Mouse (Mus musculus): Measurements from ENCODE around the gene Itpa.

Gene Itpa

DNA sequence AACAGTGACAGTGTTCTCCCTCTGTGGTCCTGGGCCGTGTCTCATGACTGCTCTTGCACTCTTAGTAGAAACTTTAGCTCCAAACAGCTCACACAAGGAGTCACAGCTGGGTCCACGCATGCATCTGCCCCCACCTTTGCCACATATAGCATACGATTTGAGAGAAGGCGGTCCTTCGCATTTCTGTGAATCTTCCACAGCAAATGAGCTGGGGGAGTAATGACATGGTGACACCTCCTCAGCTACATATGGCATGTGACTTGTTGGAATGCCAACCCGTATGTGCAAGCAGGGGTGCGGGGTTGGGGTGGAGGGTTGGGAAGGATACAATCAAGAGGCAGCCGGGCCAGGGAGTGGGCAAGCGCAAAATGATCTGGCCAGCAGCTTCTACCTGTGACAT is 10.9 kb upstream of the Itpa start:
- DNase-seq (ENCODE audit: low spot score in 2 of 2), result no peak

DNA sequence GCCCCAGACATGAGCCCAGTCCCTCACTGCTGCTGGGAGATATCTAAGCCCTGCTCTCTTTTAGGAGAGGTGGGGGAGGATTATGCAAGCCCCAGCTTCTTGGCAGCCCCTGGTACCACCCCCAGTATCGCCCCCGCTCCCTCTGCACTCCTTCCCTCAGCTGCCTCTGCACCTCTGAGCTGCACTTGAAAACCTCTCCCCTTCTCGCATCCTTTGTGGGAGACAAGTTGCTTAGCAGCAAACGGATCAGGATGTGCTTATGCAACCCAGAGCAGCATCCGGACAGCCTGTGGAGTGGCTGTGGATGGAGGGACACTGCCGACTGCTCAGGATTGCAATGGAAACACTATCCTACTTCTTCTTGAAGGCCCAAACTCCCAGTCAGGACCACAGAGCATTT is 9.9 kb upstream of the Itpa start:
- DNase-seq (ENCODE audit: low spot score in 2 of 2), result peak; percentile 68 to 69

DNA sequence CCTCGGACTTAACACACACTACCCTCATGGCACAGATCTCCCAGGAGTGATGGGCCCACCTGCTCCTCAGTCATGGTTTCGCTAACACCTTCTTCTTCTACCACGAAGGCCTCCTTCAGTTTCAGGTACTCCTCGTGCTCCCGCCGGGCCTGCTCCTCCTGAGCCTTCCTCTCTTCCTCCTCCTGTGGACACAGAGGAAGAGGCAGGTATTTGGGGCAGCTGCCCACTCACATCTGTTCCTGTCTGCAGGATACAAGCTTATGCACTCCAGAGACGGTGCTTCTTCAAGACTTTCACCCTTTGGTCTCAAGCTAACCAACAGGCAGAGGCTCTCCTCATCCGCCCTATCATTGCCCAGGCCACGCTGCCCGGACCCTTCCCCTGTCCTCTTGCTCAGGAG is 8.9 kb upstream of the Itpa start:
- DNase-seq (ENCODE audit: low spot score in 2 of 2), result no peak

DNA sequence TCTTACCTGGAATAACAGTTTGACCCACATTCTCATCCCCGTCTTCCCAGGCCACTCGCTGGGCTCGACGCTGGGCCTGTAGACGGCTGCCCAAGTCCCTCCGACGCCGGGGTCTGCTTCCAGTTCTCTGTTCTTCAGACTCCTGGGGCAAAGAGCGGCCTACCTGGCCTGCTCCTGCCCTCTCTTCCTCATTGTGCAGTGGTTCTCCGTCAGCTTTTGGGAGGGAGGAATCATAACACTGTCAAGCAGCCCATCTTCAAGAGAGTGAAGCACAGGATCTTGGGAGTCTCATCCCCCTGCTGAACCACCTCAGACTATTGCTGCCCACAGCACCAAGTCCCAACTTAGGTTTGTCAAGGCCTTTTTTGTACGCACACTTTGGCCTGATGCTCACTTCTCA is 4.1 kb upstream of the Itpa start:
- no peak for DNase-seq (ENCODE audit: low spot score in 2 of 2)

DNA sequence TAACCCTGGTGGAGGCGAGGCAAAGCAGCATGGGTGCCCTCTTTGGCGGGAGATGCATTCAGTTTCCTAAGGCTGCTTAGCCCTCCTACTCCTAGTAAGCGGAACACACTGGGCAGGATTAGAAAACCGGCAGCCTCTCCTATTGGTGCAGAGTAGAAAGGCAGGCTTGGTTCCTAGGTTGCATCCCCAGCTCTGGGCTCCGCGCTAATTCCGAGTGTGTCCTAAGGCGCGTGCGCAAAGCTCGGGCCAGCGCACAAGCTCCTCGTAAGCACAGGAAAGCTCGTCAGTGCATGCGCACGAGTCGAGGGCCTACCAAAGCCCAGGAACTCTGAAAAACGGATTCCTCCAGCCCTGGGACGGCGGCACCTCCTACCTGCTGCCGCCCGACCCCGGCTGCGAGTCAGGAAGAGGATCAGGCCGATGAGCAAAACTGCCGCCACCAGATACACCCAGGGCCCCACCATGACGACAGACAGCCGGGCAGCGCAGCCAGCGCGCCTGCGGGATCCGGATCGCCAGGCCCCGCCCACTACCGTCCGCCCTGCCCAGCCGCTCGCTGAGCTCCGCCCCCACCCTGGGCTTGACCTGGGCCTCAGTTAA is 3.2 kb upstream of the Itpa start, which contains the start of gene Ddrgk1:
Ddrgk1 (minus strand) TSS at position 558 of the 600 bp plus-strand sequence.
- peak; percentile 96 to 97 for DNase-seq (ENCODE audit: low spot score in 2 of 2)

DNA sequence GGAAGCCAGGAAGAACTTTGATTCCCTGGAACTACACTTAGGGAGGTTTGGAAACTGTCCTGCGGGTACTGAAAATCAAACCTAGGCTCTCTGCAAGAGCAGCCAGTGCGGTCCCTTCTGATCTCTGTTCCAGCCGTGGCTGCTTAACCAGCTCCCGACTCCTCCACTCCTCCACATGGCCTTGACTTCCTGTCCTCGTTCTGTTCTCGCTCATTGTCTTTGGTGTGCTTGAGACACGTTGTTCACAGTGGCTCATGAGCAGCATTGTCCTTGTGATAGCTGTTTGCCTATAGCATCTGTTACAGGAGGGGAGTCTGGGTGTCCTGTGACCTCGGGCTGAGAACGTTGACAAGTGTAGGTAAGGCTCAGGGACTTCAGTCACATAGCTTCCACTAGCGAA is 9.8 kb downstream of the Itpa start:
- no peak for DNase-seq (ENCODE audit: low spot score in 2 of 2)

DNA sequence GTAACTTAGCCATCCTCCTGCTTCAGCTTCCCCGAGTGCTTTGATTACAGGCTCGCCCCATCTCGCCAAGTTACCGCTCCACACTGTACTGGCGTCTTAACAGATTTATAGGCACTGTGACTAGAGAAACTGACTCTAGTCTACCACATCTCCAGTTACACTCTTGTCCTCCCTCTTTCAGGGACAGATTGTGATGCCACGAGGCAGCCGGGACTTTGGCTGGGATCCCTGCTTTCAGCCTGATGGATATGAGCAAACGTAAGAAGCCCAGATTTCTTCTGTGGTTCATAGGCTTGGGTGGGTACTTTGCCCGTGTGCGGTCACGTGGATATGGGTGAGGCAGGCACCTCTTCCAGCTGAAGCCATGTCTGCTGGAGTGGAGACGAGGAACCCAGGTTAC is 11.7 kb downstream of the Itpa start:
- no peak for DNase-seq (ENCODE audit: low spot score in 2 of 2)

DNA sequence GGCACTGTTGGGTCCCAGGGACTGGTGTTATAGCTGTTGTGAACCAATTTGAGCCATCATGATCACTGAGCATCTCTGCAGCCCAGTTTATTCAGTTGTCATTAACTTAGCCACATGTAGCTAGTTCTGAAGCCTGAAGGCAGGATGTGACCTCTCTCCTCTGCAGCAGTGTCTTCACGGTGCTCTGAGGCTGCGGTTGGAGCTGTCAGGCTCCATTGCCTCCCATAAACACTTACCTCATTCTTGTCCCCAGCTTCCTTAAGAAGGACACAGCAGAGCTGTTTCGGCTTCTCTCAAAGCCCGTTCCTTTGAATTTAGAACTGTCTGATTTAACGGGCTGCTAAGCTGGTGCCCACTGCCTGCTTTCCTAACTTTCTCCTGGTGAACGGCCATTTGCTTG is 12.5 kb downstream of the Itpa start:
- DNase-seq (ENCODE audit: low spot score in 2 of 2), result no peak

DNA sequence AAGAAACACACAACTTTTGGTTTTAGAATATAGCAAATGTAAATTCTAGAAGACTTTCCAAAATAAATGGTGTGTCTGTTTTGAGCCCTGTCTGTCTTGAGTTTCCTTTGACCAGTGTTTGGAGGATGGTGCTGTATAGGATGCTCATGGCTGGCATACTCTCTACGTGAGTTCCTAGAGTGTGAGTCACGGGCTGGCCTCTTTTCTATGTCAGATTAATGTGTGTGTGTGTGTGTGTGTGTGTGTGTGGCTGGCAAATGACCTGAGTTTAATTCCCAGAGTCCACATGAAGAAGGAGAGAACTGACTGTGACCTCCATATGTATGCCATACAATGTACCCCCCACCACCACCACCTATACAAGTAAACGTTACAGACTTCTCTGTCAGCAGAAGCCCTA is 14.1 kb downstream of the Itpa start:
- DNase-seq (ENCODE audit: low spot score in 2 of 2), result no peak

DNA sequence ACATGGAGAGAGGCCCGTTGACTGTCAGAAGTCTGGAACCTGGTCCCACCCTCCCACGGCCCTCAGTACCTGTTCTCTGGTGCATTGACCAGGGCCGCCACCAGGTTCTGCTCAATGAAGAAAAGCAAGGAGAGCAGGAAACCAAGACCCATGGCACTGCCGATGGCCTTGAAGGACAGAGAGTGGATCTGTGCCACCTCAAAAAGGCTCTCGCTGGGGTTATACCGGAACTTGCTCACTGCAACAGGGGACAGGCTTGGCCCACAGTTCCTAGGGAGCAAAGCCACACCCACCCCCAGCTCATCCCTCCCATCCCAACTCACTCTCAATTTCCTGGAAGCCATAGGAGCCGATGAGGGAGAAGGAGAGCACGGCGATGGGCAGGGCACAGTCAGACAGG is 18.0 kb downstream of the Itpa start:
- no peak for DNase-seq (ENCODE audit: low spot score in 2 of 2)

DNA sequence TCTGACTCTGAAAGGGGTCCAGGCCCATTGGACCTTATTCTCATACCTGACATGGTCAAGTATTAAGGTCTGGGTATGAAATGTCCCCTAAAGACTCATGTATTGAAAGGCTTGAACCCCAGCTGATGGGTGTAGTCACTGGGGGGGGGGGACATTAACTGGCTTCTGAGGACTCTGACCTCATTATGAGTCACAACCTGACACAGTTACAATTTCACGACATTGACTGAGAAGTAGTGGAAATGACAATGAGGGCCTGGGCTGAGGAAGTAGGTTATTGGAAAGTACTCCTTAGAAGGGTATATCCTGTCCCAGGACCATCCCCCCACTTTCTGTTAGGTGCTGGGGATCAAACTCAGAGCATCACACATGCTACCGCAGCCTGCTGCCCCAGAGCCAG is 21.6 kb downstream of the Itpa start:
- no peak for DNase-seq (ENCODE audit: low spot score in 2 of 2)

DNA sequence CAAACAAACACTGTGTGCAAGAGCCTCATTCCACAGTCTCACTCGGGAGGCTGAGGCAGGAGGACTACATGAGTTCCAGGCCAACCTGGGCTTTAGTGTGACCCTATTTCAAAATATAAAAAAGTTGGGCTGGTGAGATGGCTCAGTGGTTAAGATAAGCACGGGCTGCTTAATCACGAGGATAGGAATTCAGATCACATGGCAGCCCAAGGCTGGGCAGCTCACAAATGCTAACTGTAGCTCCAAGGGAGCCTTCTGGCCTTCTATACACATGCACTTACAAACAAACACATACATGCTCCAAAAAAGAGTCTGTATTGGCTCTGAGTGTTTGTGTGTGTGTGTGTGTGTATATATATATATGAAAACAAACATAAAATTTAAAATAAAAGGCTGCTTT is 26.2 kb downstream of the Itpa start:
- no peak for DNase-seq (ENCODE audit: low spot score in 2 of 2)

DNA sequence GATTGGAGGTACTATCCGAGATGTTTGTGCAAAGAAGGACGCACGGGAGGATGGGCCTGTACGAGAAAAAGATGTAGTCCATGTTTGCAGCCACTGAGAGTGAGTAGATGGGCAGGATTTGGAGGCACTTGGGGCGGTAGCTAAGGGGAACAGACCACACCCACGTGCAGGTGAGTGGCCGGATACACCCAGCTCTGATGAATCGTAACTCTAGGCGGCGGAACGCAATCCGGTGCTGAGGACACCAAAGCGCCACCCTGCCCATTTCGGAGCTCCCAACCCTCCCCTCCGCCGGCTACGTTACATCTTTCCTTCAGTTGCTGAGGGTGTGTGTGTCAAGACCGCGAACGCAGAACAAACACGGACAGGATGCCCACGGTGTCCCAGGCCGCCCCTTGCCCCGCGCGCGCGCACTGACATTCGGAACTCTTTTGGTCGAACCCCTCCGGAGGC is 29.3 kb downstream of the Itpa start:
- no peak for DNase-seq (ENCODE audit: low spot score in 2 of 2)

DNA sequence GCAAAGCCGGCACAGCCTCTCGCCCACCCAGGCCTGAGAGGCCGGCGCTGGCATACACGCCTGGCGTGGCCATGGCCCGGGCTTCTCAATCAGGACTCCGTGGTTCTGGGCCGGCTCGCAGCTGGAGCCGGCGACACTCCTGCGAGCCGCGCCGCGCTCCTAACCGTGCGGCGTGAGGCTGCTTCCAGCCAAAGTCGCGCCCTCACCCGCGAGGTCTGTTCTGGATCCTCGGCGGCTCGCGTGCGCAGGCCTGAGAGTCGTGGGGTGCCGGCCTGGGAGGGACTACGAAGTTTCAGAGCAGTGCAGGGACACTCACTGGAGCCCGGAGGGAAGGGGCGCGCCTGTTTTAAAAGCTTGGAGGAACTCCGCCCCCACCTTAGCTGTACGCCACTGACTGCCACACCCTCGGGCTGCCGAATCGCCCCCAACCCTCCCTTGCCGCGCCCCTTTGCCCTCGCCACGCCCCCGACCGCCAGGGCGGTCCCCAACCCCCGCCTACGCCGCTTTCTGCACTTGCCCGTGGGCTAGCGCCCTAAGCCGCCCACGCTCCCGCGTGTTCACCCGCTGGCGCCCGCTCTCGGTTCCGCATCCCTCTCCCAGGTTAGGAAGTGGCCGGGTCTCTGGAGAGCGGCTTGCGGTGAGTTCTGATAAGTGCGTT is 29.9 kb downstream of the Itpa start, which contains the start of gene Slc4a11:
Slc4a11 (minus strand) TSS at position 367 of the 658 bp plus-strand sequence.
- DNase-seq (ENCODE audit: low spot score in 2 of 2), result peak in 1 of 2 experiments; percentile 47

DNA sequence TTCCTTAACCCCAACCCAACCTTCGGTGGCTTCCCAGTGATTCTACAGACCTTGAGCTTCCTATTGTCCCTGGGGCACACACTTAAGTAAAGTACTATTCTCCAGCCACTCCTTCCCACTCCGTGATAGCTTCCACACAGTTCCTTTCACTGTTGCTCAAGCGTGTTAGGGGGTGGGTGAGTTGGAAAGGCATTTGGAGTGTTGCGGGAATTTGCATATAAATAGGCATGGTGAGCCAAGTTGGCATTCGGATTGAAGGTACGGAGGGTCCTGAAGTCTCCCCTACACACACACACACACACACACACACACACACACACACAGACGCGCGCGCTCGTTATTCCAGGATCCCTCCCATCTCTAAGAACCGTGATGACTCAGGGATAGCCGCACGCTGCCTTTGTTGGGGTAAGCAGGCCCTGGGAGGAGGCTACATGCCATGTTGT is 30.4 kb downstream of the Itpa start:
- no peak for DNase-seq (ENCODE audit: low spot score in 2 of 2)

DNA sequence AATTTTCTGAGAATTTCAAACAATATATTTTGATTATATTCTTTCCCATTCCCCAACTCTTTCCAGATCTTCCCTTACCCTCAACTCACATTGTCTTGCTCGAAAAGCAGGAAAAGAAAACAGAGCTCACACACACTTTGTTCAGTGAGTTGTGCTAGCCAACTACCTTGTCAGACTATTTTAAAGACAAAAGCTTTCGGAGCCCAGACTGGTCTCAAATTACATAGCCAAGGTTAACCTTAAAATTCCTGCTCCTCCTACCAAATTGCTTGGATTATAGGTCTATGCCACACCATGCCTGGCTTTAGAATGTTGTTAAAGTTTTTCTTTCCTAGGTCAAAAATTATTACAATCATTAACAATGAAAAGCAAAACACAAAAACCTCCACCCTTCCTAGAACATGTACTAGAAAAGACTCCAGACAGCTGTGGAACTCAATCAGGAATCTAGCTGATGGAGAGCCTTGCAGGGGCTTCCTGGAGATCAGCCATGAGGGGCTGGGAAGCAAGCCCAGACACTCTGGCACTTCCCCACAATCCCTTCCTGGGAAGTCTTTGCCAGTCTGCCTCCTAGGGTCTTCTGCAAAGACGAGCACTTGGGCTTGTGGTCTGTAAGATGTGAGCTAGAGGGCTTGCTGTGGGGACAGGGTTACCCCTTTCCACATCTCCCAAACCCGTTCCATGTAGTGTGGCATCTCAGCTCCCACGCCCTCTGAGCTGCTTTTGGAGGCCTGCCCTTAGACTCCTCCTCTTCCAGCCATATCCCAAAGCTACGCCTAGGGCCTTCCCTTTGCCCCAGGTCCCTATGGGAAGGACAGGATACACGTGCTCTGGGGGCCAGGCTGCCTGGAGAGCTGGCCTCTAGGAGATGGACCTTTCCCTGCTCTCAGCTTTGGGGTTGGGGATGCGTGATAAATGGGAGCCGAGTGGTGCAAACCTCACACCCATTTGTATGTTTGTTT is 36.9 kb downstream of the Itpa start:
- peak in 1 of 2 experiments; percentile 42 for DNase-seq (ENCODE audit: low spot score in 2 of 2)

DNA sequence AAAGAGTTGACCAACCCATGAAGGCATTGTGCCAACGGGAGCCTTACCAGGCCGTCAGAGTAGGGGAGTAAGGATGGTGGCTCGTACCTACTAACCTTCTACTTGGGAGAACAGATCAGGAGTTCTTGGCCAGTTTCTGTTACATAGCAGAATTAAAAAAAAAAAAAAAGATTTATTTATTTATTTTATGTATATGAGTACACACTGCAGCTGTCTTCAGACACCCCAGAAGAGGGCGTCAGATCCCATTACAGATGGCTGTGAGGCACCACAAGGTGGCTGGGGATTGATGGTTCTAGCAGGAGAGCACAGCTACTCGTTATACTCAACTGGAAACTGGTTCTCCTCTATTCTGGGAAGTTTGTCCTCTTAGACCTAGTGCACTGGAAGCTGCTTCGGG is 37.8 kb downstream of the Itpa start:
- no peak for DNase-seq (ENCODE audit: low spot score in 2 of 2)

DNA sequence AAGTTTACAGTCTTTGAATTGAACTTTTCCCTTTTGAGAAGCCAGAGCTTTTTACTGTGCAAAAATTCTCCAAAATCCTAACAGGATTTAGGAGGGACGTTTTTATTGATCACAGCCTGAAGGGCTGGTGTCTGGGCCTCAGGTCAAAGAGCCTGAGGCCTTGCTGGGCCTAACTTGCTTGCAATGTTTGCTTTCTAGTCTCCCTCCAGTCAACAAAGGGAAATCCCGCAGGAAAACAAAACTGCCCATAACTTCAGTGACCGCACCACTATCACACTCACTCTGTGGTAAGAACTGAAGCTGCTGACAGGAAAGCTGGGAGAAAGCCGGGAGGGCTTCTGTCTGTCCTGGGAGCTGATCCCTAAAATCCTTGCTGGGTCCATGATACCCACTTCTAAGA is 39.2 kb downstream of the Itpa start:
- DNase-seq (ENCODE audit: low spot score in 2 of 2), result no peak

DNA sequence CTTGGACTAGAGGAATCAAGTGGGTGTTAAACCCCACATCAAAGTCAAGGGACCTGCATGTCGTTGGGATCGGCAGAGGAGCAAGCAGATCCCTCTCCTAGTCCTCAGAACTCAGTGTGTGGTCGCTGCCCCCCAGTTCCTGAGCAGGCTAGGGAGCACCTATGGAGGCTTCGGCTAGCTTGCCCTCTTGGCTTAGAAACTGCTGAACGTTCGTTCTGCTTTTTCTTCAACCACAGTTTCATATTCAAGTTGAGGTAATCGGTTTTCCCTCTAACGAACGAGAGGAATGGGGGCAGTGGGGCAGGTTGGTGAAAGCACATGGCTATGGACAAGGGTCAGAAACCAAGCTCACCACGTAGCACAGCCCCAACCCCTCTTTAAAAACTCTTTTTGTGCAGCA is 39.6 kb downstream of the Itpa start:
- no peak for DNase-seq (ENCODE audit: low spot score in 2 of 2)

DNA sequence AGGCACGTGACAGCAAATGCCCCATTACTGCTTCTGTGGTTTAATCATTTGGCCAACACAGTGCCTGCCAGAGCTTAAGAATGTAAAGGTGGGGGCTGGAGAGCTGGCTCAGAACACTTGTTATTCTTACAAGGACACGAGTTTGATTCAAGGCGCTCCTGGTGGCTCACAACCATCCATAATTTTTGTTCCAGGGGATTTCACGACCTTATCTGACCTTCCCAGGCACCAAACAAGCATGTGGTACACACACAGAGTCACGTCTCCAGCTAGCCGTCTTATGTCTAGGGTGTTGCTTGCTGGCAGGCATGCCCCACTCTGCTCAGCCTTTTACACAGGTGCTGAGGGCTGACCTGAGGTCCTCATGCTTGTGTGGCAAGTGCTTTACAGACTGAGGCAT is 50.5 kb downstream of the Itpa start:
- DNase-seq (ENCODE audit: low spot score in 2 of 2), result no peak

DNA sequence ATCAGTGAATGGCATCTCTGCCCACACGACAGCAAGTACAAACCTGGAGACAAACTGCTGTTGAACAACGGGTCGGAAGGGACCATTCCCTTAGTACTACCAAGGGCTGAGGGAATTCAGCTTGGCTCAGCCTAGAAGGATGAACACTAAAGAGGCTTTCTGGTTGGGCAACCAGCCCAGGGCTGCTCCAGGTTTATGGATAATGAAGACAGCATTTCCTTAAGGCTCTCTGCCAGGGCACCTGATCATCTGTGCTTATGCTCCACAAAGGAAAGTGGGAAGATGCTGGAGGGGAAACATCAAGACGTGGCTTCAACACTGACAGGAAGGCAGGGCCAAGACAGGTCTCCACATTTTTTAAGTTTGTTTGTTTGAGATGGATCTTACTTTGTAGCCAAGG is 57.0 kb downstream of the Itpa start:
- no peak for DNase-seq (ENCODE audit: low spot score in 2 of 2)

DNA sequence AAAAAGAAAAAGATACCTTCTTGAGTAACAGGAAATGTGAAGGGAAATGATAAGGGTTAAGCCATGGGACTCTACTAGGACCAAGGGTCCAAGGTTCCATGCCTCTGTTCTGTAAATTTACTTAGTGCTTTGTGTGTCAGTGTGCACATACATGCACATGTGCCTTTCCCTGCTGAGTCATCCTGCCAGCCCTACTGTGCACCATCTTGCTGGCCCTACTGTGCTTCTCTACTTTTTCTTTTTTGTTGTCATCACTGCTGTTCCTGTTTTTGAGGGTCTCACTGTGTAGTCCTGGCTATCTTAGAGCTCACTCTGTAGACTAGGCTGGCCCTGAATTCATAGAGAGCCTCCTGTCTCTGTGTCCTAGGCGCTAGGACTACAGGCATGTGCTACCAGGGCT is 60.3 kb downstream of the Itpa start:
- DNase-seq (ENCODE audit: low spot score in 2 of 2), result no peak

All from right cerebral cortex, postnatal 10 days (tissue).